Mouse (Mus musculus): ENCODE data around the gene Rap1gap. TPM values are rescaled to one million over a fixed set of nuclear protein-coding genes. Genes with fewer than 3 reads are reported as not detected.

Gene Rap1gap
- total and polyA plus RNA-seq, 3 experiments, result 7.7 to 42.6 TPM; not detected in 1

GRCm38 (mm10) chr4:137680721-137681120, 16.2 kb downstream of the Rap1gap start:
- Histone ChIP-seq H3K9ac (ENCODE audit: control insufficient read depth, low read depth, low read length, poor library complexity, severe bottlenecking) (no peak overlapping the region), H3K4me3 (ENCODE audit: control insufficient read depth in 1 of 2, insufficient read depth in 1 of 2, low read depth in 2 of 2, low read length in 2 of 2) (no peak overlapping the region), H3K4me1 (ENCODE audit: control insufficient read depth in 1 of 2, insufficient read depth in 2 of 2, low read length in 2 of 2) (no peaks in the 10 kb centered on the region), H3K27me3 (ENCODE audit: control insufficient read depth in 1 of 2, insufficient read depth in 2 of 2, low read length in 2 of 2) (no peaks in the 10 kb centered on the region), H3K36me3 (ENCODE audit: control insufficient read depth in 1 of 2, insufficient read depth in 2 of 2, low read length in 2 of 2) (no peaks in the 10 kb centered on the region), H3K79me2 (ENCODE audit: control insufficient read depth, insufficient read depth, low read length, poor library complexity) (no peaks in the 10 kb centered on the region), H3K9me3 (replicated peaks; ENCODE audit: insufficient read depth, low read length) (no peaks in the 10 kb centered on the region), H3K27ac (ENCODE audit: control insufficient read depth, low read depth, low read length) (no peak overlapping the region)
- TF ChIP-seq MYB (IDR thresholded peaks at IDR 0.05; ENCODE audit: low read depth, low read length) (no peak), CTCF (IDR thresholded peaks at IDR 0.05 in 2 of 3, conservative IDR thresholded peaks at IDR 0.05 in 1 of 3; ENCODE audit: control insufficient read depth in 1 of 3, insufficient read depth in 1 of 3, low read depth in 2 of 3, low read length in 3 of 3, poor library complexity in 1 of 3, severe bottlenecking in 1 of 3) (no peak), USF2 (IDR thresholded peaks at IDR 0.05; ENCODE audit: borderline replicate concordance in 1 of 2, insufficient read depth in 1 of 2, low read depth in 1 of 2, low read length in 2 of 2) (no peak), GABPA (IDR thresholded peaks at IDR 0.05; ENCODE audit: low read depth, low read length) (no peak), MAX (IDR thresholded peaks at IDR 0.05; ENCODE audit: low read length) (no peak), JUND (IDR thresholded peaks at IDR 0.05; ENCODE audit: low read depth, low read length) (no peak), UBTF (IDR thresholded peaks at IDR 0.05; ENCODE audit: borderline replicate concordance, insufficient read depth, low read depth, low read length) (no peak), TBP (IDR thresholded peaks at IDR 0.05; ENCODE audit: low read depth, low read length) (no peak), RAD21 (IDR thresholded peaks at IDR 0.05; ENCODE audit: low read depth, low read length) (no peak), RCOR1 (IDR thresholded peaks at IDR 0.05; ENCODE audit: low read depth, low read length) (no peak), BHLHE40 (IDR thresholded peaks at IDR 0.05; ENCODE audit: borderline replicate concordance, low read depth, low read length) (no peak), MAFK (IDR thresholded peaks at IDR 0.05; ENCODE audit: borderline replicate concordance, low read depth, low read length) (no peak), POLR2AphosphoS2 (IDR thresholded peaks at IDR 0.05; ENCODE audit: low read length) (no peak), POLR2AphosphoS5 (IDR thresholded peaks at IDR 0.05; ENCODE audit: borderline replicate concordance, low read depth, low read length) (no peak), POLR2A (IDR thresholded peaks at IDR 0.05; ENCODE audit: control insufficient read depth in 1 of 2, insufficient read depth in 1 of 2, low read depth in 1 of 2, low read length in 2 of 2, poor library complexity in 1 of 2) (no peak)
- no peak for DNase-seq (ENCODE audit: low read depth, low spot score)

GRCm38 (mm10) chr4:137681408-137682104, 17.0 kb downstream of the Rap1gap start:
- no peak for TF ChIP-seq POLR2A (IDR thresholded peaks at IDR 0.05; ENCODE audit: control insufficient read depth in 1 of 2, insufficient read depth in 1 of 2, low read depth in 1 of 2, low read length in 2 of 2, poor library complexity in 1 of 2)
- no peak for TF ChIP-seq USF1 (IDR thresholded peaks at IDR 0.05; ENCODE audit: low read depth, low read length)
- TF ChIP-seq CHD1 (IDR thresholded peaks at IDR 0.05; ENCODE audit: low read depth, low read length), result no peak
- TF ChIP-seq ZMIZ1 (IDR thresholded peaks at IDR 0.05; ENCODE audit: low read depth, low read length), result no peak
- TF ChIP-seq BHLHE40 (IDR thresholded peaks at IDR 0.05; ENCODE audit: borderline replicate concordance, low read depth, low read length), result no peak
- TF ChIP-seq TCF12 (IDR thresholded peaks at IDR 0.05; ENCODE audit: low read depth, low read length), result no peak
- TF ChIP-seq TAL1 (IDR thresholded peaks at IDR 0.05; ENCODE audit: low read length), result no peak
- no peak for TF ChIP-seq ZKSCAN1 (IDR thresholded peaks at IDR 0.05; ENCODE audit: low read depth, low read length)
- no peak for TF ChIP-seq NRF1 (IDR thresholded peaks at IDR 0.05; ENCODE audit: insufficient read depth, low read depth, low read length, poor library complexity, severe bottlenecking)
- no peak for TF ChIP-seq MYB (IDR thresholded peaks at IDR 0.05; ENCODE audit: low read depth, low read length)
- TF ChIP-seq MAX (IDR thresholded peaks at IDR 0.05; ENCODE audit: low read length), result no peak
- no peaks in the 10 kb centered on the region; a peak in 1 of 4 replicates for H3K27me3 ChIP-seq (ENCODE audit: control insufficient read depth in 1 of 2, insufficient read depth in 2 of 2, low read length in 2 of 2)
- no peak overlapping the region for H3K27ac ChIP-seq (ENCODE audit: control insufficient read depth, low read depth, low read length)
- H3K79me2 ChIP-seq (ENCODE audit: control insufficient read depth, insufficient read depth, low read length, poor library complexity), result no peaks in the 10 kb centered on the region
- no peak for DNase-seq (ENCODE audit: low read depth, low spot score)
- no peak overlapping the region for H3K9ac ChIP-seq (ENCODE audit: control insufficient read depth, low read depth, low read length, poor library complexity, severe bottlenecking)
- no peaks in the 10 kb centered on the region for H3K9me3 ChIP-seq (replicated peaks; ENCODE audit: insufficient read depth, low read length)
- H3K4me1 ChIP-seq (ENCODE audit: control insufficient read depth in 1 of 2, insufficient read depth in 2 of 2, low read length in 2 of 2), result no peaks in the 10 kb centered on the region
- H3K4me3 ChIP-seq (ENCODE audit: control insufficient read depth in 1 of 2, insufficient read depth in 1 of 2, low read depth in 2 of 2, low read length in 2 of 2), result no peak overlapping the region
- no peaks in the 10 kb centered on the region for H3K36me3 ChIP-seq (ENCODE audit: control insufficient read depth in 1 of 2, insufficient read depth in 2 of 2, low read length in 2 of 2)

Data from MEL (cell line).